Mouse (Mus musculus): ENCODE measurements around the gene Morc4.

Gene Morc4

DNA sequence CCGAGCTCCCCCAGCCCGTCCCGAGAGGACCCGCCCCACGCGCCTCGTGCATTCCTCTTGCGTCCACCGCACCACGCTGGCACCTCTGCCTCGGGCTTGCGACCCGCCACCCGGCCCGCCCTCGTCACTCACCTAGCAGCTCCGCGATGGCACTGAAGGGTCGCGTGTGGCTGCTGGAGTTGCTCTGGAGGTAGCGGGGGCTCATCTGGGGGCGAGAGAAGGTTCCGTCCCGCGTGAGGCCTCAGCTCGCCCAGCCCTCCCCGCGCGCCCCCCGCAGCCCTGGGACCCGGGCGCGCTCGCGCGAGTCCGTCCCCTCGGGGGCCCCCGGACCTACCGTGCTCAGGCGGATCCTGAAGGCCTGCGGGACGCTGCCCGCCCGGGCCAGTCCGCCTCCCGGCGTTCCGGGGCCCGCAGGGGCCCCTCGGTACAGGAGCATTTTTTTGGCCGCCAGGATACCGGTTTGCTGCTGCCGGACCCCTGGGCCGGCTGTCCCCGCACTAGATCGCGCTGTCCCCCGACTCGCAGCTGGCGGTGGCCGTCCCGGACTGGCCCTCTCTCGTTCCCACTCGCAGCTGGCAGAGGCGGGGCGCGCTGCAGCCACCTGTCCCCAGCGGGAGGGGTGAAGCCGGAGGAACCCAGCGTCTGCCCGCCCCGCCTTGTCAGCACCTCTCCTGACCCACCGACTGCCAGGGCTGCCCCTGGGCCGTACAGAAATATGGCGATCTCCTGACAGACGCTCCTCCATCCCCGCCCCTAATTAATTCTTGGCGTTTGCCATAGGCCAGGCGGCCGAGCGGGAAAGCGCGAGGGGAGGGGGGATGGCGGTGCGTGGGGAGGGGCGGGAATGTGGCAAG, at the start of gene Morc4:
Gene Morc4 (minus strand): TSS at position 740 of the 854 bp plus-strand sequence.
- DNase-seq = peak; percentile 48

DNA sequence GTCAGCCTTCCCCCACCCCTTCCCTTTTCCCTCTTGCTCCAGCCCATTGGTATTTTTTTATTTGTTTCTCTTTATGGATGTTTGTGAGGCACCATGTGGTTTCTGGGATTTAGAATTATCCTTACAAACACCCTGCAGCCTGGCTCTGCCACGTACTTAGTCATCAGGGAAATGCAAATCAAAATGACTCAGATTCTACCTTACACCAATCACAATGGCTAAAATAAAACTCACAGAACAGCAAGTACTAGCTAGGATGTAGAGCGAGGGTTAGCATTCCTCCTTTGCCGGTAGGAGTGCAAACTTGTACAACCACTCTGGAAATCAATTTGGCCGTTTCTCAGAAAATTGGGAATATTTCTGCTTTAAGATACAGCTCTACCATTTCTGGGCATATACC, 49.1 kb upstream of the Morc4 start:
- DNase-seq = no peak

DNA sequence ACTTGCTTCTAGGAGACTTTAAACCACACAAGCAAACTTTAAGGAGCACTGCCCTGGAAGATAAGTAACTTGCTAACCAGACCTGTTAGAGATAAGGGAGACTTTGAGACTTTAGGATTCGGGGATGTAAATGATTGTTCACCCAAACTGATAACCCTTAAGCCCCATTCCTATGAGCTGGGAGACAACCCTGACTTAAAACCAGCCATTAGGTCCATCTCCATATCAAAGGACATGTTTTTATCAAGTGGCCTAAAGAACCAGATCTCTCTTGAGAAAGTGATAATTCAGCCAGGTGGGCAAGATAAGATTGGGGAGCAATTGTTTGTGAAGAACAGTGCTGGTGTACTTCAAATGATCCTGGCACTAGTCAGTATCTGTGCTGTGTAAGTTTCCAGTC, 19.9 kb upstream of the Morc4 start:
- DNase-seq = no peak

DNA sequence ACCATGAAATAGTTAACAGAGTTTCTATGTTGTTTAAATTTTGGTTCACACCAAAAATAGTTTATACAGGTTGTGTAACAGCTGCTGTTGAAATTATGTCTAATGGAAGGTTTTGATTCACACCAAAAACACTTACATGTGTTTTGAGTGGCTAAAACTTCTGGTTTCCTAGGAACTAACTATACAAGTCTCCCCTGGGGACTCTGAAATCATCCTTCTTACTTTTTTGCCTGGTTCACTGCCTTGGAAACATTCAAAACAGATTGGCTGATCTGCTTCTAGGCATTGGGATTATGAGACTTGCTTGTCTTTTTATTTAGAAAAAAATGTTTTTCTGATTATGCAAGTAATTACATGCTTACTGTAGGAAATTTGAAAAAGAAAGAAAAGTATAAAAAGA, 11.7 kb upstream of the Morc4 start:
- DNase-seq = no peak

DNA sequence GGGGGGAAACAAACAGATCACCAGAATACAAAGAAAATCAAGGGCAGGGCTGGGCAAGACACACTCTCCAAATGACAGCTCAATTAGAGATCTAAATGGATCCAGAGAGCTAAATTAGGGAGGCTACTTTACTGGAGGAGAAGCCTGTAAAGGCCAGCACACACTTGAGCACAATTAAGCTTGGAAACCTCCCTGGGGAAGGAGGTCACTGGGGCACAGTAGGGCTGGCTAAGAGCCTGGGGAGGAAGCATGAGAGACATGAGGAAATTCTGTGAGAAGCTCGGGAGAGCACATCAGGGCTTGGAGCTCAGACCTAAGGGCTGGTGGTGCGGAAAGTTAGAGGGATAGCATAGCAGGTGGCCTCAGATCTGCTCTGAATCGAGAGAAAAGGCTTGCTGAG, 6.5 kb upstream of the Morc4 start:
- DNase-seq = no peak

DNA sequence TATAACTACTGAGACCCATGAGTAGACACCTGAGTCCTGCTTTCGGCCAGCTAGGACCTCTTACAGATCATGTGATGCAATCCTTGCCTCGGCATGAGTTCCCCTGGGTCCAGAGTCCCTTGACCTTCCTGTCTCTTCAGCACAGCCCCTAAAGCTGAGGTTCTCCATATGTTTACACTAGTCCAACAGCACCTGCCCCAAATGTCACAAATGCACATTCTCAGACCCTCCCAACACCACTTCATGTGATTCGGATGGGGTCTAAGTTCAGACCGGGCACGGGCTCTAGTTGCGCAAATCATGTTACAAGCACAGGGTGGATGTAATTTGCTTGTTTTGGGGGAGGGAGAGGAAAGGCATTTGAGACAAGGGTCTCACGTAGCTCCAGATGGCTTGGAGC, 5.6 kb upstream of the Morc4 start:
- no peak for DNase-seq

DNA sequence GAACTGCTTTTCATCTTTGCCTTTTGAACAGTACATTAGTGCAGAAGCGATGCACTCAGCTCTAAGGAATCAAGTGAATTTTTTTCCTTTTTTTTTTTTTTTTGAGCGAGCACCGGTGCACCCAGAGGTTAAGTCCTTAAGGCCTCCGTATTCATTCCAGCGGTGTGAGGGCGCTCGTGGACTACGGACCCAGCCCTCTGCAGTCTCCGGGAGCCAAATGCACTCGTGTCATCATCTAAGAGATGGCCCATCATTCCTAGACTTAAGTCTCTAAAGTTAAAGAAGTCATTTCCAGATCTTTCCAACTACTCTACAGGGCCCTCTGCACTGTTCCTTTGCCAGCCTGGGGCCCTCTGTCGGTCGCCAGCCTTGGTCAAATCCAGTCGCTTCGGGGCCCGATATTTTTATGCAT, 1.2 kb downstream of the Morc4 start:
- peak; percentile 4 for DNase-seq

DNA sequence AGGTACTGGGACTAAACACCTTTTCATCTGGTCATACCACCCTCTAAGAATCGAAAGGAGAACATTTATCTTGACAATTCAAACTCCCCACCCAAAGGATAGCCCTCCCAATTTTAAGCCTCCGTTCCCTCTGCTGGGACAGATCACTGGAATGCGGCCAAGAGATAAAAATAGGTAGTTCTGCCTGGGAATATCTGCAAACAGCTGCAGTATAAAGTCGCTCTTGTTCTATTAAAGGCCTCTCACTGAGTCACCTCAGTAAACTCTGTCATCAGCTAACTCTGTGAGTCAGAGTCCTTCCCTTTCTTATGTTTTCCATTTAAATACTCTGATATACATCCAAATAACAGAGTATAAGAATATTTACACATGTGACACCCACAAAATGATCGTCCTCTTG, 12.1 kb downstream of the Morc4 start:
- no peak for DNase-seq

DNA sequence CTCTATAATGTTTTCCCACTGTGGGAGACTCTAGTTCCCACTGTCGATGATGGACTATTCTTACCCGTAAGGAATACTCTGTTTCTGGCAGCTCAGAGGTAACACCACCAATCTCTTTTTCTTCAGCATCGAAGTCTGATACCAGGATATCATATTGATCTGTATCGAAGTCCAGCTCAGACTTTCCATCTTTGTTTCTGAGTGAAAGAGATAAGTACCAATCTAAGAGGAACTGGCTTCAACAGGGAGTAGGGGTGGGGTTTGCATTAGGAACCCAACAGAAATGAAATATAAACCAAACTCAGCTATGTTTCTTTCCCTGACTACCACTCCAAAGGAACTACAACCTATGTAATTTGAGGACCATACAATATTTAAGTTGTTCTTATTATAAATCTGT, 16.7 kb downstream of the Morc4 start:
- no peak for DNase-seq

DNA sequence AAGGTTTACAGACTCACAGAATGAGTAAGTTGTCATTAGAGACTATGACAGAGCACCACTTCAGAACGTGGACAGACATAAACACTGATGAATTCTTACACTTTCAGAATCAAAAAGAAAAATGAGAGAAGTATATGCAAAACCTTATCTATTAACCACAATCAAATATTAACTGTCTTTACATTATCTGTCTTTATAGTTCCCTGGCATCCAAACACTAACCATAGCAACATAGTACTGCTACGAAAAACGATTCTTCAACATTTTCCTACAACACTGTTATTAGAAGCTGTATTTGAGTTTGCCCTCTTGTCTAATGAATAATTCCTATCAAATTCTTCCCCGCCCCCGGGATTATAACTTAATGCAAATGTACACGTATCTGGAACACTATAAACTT, 30.4 kb downstream of the Morc4 start:
- no peak for DNase-seq

DNA sequence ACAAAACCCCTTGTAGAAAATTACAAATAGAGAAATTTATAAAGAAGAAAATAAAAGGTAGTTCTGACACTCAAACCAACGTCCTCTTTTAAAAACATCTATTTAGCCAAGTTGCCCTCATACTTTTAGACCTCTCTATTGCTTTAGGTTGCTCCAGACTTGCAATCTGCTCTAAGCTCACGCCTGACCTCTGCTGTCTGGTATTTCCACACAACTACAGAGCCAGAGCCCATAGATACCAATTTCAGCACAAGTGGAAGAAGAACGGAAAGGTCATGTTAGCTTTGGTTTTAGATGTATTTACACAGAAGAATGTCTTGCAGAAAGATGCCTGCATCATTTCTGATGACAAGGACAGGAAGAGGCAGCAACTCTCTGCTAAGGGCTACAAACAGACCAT, 32.4 kb downstream of the Morc4 start:
- DNase-seq = no peak

DNA sequence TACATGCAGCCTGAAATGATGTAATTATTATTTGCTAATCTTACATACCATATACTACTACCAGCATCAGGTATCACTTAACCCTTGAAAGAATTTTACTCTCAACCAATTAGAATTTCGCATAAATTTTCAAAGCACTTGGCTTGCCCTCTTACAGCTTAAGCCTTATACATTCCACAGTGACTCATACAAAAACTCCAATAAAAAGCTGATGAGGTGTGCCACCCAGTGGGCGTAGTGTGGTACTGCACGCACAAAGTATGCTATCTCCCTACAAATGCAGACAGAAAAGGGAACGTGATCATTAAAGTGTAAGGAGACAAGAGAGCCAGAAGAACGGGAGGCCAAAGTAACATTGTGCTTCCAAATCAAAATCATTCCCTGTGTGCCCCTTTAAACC, 39.0 kb downstream of the Morc4 start:
- DNase-seq = peak; percentile 5

DNA sequence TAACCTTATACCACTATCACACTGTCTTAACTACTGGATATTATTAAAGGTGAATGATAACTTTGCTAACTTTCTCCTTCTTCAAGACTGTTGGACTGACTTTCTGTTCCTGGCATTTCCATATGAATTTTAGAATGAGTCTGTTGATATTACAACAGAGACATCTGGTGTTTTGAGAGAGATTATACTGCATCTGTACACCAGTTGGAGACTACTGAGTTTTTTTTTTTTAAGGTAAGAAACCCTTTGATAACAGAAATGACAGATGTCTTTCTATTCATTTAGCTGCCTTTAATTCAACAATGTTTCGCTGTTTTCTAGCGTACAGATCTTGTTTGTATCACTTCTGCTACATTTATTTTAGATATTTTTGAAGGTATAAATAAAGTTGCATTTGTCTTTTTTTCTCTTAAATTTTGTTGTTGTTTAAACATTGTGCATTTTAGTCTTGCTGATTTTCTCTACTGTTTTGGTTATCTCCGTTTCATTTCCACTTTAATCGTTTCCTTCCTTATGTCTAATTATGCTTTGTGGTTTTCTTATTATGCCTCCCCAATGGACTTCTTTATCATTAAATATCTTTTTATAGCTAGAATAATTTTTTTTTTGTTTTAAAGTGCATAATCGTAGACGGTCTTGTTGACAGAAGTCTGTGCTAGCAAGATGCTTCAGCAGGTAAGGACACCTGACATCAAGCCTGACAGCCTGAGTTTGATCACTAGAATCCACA, 42.9 kb downstream of the Morc4 start:
- no peak for DNase-seq

DNA sequence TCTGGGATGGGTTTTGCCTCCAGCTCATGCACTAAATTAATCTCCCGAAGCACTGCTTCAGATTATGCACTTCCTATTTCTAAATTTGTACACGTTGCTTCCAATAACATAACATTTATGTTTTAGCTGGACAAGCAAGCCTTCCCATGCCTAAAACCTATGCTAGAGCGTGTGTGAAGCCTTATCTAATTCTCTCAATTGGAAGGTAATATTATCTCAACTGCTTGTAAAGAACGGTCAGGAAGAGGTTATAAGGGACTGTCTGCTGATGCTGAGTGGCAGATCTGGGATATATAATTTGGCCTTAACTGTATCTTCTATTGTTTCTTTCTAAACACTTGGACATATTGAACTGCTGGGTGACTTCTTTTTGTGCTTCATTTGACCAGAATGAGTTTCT, 44.6 kb downstream of the Morc4 start:
- DNase-seq = no peak

DNA sequence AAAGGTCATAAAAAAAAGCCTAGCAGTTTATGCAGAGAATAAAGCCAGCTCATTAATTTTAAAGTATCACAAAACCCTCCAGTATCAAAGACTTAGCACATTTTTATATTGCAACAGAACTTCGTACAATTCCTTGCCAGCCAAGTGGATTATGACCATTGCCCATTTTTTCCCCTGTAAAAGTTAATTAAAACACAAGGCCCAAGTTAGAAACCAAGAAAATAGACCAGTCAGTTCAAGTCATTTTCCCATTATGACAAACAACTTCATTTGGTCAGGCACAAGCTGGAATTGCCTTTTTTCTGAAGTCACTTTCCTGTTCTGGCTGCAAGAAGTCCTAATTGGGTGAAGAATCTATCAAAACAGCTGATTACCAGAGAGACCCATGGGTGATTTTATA, 46.1 kb downstream of the Morc4 start:
- DNase-seq = no peak

DNA sequence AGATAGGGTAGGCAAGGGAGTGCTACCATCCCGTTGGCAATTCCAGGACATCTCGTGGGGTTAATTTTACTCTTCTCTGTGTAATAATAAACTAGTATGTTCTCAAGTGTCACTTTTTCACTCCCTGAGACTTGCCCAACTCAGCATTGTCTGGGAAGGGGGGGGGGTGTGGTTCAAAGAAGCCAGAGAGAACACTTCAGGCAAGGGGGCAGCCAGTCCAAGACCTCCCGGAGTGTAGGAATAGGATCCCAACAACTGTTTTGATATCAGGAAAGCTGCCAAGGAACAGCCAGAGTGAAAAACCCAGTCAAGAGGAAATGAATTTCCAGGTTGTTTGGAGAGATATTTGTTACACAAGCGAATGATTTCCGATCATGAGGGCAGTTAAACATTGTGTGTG, 56.3 kb downstream of the Morc4 start:
- no peak for DNase-seq

DNA sequence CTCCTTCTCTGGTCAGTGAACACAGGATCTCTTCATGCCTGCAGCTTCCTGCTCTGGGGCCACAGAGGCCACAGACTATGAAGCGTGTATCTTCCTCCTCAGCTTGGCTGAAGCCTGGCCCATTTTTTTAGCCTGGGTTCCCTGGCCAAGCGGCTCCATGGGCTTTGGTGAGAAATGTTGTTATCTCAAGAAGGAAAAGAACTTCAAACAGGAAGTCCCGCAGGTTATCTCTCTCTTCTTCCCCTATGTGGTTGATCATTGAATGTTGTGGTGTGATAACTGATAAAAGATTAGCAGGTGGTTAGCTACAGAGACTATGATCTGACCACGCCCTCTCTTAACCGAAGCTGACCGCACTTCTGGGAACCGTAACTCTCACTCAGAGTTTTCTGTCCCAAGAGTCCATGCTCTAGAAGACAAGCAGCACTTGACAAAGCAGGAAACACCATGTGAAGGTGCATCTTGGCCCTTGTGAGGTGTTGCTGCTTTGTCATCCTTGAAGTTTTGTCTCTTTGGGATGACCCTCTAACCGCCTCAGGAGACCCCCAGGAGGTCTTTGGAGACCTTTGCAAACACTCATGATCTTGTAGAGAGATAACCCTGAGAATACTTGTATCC, 57.4 kb downstream of the Morc4 start:
- DNase-seq = no peak

DNA sequence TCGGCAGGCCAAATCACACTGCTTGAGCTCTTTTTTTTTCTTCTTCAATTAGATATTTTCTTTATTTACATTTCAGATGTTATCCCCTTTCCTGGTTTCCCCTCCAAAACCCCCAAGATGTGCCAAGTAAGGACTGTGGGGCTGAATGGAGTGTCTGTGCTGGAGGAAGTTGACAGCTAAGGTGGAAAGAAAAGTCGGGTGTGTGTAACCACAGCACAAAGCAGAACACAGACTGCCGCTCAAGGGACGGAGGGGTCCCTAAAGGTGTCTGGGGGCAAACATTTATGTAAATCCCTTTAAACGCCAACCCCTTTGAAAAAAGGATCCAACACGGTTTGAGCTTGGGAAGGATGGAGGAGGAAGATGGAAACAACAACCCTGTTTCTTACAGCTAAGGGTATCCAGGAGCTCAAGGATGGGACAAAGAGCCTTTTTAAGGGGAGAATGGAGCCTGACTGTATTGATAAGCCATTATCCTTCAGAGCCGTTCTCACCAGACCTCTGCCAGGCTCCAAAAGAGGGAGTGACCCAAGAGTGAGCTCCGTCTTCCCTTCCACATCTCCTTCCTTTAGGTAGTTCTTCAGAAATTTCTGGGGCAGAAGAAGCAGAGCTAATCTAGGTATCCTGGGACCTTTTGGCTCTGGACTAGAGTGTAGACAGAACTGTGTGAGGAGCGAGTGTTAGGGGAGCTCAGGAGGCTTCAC, 58.0 kb downstream of the Morc4 start:
- DNase-seq = no peak

DNA sequence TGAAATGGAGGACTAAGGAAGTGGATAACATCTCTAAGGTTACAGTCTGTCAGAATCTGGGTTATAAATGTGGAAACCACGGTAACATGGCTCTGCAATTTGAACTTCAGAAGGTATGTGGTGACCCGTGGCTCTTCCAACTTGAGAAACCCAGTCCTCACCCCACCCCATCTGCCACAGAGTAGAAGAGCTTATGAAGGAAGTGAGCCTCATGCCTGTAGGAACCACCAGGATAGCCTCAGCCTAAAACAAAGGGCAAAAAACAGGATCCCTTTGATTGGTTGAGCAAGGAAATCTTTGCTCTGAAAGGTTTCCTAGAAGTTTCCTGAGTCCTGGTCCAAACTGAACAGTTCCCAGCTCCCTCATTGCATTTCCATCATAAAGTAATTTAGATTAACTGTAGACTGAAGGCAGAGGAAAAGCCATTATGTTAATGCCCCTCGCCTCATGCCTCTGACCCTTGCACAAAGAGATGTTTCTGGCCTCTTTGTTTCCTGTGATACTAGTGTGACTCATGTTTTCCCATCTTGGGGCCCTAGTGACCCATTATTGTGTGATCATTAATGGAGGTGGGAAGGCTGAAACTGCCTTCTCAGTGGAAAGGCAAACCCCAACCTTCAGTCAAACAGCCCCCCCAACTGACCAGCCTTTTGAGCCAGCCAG, 58.7 kb downstream of the Morc4 start:
- DNase-seq = no peak

DNA sequence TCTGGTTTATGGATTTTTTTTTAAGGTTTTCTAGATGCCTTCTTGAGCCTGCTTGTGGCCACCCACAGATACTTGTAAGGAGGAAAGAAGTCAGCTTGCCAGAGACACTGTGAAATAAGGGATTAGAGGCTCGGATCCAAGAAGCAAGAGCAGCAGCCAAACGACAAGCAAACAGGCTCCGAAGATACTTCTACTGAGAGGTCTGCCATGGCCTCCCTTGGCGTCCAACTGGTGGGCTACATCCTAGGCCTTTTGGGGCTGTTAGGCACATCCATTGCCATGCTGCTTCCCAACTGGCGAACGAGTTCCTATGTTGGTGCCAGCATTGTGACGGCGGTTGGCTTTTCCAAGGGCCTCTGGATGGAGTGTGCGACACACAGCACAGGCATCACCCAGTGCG, 63.0 kb downstream of the Morc4 start:
- no peak for DNase-seq

DNA sequence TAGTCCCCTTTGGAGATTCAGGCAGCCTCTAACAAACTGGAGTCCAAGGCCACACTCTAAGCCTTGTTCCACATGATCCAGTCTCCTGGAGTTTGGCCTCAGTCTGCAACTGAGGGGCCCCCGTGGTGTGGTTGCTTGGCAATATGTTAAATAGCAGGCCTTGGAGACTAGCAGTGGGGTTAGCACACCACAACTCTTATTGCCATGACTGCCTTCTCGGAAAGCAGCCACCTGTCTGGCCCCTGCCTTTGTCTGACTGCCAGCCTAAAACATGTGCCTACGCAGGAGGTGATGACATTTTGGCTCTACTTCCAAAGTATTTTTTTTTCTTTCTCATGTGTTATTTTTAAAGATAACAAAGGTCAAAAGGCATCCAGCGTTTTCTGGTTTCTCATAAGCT, 63.4 kb downstream of the Morc4 start:
- DNase-seq = peak; percentile 3

DNA sequence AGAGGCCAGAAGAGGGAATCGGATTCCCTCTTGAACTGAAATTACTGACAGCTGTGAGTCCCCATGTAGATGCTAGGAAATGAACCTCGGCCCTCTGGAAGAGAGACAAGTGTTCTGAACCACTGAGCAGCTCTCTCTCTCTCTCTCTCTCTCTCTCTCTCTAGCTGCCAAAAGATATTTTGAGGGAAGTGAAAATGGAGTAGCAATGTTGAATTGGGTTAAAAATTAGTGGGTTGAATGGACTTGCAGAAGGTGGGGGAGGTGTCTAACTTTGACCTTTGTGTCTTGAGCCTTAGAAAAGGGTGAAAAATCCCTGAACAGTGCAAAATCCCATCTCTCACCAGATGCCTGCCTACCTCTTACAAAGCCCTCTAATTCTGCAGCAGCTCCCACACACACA, 64.1 kb downstream of the Morc4 start:
- no peak for DNase-seq

DNA sequence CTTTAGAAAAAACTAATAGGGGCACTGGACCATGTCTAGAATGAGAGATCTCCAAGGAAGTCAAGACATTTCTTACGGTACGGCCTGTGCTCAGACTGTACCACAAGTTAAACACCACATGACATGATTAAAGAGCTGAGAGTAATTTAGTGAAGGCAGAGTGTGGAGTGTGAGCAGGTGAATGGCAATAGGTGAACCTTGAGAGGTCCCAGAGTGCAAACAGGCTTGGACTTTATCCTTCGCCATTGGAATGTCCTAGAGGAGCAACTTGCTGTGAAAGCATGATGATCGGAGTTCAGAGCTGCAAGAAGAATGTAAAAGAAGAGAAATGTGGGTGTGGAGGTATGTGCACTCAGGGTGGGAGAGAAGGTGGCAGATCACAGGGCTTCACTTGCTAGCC, 65.6 kb downstream of the Morc4 start:
- DNase-seq = no peak

Data from right cerebral cortex, postnatal 25 days (tissue).